Mouse (Mus musculus) gonadal fat pad, adult 2 months (tissue): ENCODE results near the gene Evi5. TPM values are rescaled to one million over a fixed set of nuclear protein-coding genes. Genes with fewer than 3 reads are reported as not detected.
"Not testable (repeated sequence)": the region's sequence is repeated elsewhere in the genome, so short reads cannot be mapped to it uniquely, and the experiment has no call there.

ENCODE experiments used
- DNase-seq: peaks from one replicate; pipeline ENCODE4 v3.0.0-alpha.2; 2012; ENCODE audit warnings: low read depth
- polyA plus RNA-seq: library from polyadenylated mRNA; depleted of rRNA; stranded (reverse); fragments of >200 nt; gene quantifications from 2 replicates; pipeline ENCODE4 v1.2.3, GENCODE M21; 2012; rRNA removed

Gene Evi5
- polyA plus RNA-seq = 15.1 and 19.4 TPM in 2 replicates

DNA sequence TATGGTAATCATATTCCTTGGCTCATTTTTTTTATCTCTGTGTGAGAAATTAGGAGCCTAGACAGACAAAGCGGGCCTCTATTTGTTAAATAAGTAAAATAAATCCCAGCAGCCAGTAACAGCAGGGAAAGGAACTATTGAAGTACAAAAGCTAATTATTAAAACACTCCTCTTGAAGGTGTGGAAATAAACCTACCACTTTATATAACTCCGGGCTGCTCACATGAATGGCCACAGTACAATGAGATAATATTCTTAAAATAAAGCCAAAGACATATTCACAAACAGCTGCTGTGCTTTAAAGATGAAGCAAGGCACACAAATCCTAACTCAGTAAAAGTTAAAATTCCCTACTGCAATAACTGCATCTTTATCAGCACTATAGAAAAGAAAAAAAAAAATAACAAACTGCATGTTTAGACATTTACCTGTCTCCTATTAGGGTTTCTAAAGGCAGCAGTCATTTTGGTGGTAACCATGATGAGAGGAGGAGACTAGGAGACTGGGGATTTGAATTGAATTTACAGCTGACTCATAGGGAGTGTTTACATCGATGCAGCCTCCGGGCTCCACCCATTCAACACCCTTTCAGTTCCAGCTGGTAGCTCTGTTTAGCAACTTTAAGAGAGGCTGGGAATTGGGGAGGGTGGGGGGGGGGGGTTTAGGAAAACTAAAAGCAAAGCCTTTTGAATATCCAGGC, at the start of gene Evi5:
Evi5 (minus strand) TSS at position 547 of the 700 bp plus-strand sequence.
- no peak for DNase-seq

DNA sequence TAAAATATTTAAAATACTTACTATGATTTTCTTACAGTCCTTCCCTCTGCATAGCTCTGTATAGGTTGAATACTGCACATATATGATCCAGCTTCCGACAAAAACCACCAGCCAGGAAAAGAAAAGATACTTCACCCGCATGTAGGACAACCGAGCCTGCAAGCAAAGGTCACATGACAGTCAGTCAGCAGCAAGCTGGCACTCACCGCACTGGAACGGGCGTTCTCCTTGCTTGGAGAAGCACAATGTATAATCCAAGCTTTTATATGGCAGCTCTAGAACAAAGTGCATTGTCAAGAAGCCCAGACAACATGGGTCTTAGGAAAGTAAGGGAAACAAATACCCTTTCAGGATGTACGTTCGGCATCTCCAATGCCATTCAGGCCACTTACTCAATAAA, 49.7 kb upstream of the Evi5 start:
- no peak for DNase-seq

DNA sequence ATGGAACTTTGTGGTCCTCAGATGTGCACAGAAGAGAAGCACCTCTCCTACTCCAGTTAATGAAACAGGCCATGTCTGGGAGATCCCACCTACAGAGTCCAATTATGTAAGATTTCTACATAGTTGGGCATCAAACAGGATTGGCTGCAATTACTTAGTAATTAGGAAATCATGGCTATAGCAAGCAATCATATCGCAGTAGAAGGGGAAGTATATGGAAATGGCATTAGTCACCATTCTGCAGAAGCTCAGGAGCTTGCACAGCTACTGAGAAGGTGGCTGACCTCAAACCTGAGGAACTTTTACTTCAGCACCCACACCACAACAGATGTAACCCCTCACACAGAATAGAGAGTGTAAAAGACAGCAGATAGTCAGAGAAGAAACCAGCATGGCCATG, 47.9 kb upstream of the Evi5 start:
- peak; percentile 57 for DNase-seq

DNA sequence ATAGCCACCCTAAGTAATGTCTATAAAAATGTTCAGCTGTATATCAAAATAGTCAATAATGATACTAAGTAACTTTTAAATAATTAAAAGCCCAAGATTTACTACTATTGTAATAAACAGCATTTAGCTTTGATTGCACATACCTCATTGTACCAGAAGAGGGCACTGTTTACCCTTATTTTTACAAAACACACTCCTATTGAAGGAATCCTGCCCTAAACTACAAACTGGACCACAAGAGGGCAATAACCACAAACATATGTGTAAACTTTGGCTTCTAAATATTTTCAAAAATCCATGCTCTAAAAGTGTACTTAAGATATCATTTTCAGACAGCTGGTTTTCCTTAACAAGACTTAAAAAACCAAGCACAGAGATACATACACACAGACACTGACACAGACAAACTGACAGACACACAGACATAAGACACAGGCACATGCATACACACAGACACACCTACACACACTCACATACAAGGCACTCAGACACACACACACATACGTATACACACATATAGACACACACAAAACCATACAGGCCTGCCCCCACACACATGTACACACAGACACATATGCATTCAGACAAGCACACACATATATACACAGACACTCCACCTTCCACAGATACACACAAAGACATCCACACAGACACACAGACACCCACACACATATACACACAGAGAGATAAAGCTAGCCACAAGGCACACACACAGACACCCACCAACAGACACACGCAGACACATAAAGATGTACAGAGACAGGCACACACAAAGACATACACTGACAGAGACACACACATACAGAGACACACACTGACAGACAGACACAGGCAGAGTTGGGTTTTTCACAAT, 46.7 kb upstream of the Evi5 start:
- DNase-seq = no peak

DNA sequence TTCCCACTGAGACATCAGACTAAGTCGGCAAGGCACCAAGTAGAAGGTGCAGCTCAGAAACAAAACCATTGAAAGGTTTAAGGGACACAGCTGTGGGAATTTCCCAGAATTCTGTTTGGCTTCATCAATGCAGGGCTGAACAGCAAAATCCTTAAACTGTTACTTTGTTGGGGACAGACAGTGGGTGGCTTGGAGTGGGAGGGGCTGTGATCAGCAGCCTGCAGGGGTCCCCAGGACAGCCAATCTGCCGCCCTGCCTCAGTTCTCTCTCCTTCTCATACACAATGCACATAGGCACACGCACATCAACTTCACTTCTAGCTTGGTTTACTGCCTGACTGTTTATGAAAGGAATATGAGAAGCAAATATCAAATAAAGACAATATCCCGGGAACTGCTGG, 40.4 kb upstream of the Evi5 start:
- DNase-seq = no peak

DNA sequence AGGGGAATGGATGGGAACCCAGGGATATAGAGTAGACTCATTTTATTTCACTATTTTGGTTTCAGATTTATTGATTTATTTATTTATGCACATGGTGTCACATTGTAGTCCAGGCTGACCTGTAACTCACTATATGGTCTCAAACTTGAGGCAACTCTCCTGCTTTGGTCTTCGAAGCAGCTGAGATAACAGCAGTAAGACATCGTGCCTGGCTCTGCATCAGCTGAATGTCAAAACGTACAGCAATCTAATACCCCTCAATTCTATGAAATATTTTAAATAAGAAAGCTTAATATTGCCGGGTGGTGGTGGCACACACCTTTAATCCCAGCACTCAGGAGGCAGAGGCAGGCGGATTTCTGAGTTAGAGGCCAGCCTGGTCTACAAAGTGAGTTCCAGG, 36.1 kb upstream of the Evi5 start:
- DNase-seq = no peak

DNA sequence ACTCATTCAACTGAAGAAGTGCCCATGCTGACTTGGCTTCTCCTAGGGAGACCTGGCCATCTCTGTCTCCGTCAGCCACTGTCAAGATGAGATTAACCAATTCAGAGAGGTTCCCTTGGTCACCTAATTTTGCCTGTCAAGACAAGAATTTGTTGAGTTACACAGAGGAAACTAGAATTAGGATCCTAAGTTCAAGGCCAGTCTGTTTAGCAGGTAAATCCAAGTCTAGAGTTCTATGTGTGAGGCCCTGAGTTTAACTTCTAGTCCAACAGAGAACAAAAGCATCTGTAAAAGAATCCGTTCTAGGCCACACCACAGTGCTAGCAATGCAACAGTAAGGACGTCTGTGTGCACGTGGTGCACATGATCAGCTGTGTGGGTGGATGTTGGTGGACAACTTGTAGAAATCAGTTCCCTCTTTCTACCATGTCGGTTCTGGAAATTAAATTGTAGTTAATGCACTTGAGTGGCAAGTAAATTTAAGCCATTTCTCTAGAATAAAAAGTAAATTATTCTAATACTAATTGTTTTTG, 35.2 kb upstream of the Evi5 start:
- no peak for DNase-seq

DNA sequence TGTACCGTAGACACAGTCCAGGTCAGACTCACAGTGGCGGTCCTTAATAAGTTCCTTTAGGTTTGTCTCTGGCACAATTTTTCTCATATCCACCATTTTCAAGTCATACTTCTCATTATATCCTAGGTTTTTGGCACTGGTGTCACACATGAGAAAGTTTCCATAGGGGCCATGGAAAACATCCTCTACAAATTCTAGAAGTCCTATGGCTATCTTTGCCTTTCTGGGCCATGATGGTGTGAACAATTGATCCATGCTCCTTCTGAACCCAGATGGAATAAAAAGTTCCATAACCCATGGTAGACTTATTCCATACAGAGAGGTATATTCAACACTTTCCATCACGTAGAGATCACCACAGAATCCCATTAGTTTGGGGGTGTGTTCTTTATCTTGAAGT, 34.8 kb upstream of the Evi5 start:
- DNase-seq = no peak

DNA sequence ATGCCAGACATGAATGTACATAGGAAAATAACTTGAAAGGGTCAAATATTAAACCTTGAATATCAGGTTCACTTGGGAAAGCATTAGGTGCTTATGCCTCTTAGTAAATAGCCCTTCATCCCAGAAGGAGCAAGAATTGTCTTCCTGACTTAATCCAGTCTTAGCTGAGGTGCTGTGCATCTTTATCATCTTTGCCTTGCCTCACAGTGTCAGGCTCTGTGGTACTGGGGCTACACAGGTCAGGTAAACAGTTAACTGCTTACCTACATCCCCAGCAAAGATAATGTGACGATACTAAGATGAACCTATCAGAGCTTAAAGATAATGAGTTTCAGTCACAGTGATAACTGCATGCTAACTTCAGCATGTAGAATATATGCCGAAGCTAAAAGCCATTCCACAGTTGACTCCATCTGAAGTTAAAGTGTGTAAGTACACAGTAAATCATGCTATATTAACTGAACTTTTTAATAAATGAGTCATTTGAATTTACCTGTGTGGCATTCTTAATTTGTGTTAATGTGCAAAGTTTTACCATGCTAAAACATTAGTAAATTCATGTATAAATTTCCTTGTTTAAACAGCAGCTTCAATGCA, 33.7 kb upstream of the Evi5 start:
- DNase-seq = no peak

DNA sequence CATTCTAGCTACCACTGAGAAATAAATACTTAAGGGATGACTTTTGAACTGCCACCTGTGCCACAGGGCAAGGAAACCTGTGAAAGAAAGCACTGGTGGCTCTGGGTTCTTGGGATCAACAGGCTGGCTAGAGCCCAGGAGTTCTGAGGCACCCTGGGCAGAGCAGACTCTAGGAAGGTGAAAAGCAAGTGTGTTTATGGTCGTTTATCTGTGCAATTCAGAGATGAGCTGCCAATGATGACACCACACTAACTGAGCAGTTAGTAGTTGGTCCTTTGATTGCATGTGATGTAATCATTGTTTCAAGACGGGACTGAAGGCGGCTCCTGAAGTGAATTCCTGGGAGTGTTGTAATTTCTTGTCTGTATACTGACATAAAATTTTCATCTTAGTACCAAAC, 29.4 kb upstream of the Evi5 start:
- no peak for DNase-seq

DNA sequence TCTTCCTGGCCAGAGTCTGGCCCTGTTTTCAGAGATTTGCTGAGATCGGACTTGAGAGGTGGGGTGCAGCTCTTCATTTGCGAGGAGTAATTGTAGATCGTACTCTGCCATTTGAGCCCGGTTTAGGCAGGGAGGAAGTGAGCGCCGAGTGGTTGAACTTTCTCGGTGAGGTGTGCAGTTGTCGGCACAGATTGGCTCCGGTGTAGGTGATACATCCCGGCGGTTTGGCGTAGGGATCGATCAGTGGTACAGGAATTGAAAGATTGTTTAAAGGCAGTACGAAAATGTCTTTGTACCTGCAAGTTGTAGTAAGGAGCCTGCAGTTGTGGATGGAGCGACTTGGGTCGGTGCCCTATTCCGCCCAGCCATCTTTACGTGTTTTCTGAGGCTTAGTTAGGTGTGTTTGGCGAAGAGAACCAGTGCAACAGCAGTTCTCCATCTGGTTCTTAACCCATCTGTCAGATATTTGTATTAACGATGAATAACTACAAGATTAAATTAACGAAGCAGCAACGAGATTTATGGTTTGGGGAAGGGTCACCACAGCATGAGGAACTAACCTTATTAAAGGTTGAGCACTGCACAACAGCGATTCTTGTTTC, 26.2 kb upstream of the Evi5 start:
- no peak for DNase-seq

DNA sequence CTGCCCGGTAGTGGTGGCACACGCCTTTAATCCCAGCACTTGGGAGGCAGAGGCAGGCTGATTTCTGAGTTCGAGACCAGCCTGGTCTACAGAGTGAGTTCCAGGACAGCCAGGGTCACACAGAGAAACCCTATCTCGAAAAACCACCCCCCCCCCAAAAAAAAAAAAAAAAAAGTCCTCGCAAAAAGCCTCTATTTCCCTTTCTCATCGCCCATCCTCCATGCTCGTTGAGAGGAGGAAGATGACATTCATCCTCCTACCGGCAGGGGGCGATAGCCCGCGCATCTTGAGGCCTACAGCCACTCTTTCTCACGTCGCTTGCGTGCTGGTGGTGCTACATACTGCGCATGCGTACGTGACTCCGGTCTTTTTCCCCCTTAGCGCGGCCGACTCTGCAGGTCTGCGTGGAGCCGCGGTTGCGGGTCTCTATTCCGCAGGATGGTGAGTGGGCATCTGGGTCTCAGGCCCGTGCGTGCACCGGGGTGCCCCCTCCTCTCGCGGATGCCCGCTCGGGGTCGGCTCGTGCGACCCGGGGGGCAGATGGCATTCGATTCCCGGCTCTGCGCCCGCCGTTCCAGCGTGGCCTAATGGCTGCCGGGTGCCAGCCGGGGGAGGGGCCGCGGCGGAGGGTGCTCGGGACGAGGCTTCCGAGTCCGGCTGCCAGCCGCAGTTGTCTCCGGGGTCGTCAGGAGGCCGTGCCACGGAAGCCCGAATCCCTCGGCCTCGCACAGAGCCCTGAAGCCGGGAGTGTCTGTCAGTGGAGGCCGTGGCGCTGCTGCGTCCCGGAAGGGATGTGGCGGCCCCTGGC, 25.5 kb upstream of the Evi5 start, which contains the start of gene Rpl5:
Rpl5 (plus strand) TSS at position 297 of the 808 bp plus-strand sequence.
- DNase-seq = no peak

DNA sequence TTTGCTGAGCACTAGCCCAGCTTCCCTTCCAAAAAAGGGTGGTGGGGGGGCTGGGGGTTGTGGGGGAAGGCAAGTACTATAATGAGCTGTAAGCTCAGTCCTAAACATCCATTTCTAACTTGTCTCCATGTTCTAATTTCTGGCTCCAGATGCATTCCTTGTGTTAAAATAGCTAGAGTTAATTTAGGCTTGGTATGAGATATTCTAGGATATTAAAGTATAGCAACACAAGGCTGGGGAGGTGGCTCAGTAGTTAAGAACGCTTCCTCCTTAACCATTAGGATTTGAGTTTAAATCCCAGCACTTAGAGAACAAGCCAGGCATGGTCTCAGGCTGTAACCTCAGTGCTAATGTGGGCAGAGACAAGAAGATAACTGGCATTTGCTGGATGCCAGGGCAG, 21.4 kb upstream of the Evi5 start:
- DNase-seq = no peak

DNA sequence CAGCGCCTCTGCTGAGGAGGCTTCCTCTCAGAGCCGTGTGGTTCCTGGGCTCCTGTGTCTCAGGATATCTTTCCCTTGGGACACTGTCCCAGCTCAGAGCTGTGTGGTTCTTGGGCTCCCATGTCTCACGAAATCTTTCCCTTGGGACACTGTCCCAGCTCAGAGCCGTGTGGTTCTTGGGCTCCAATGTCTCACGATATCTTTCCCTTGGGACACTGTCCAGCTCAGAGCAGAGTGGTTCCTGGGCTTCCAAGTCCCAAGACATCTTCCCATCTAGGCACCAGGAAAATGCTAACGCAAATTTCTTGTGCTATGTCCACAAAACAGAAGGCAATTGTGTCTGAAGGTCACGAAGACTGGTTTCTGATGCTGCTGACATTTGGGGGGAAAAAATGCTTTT, 19.8 kb upstream of the Evi5 start:
- no peak for DNase-seq

DNA sequence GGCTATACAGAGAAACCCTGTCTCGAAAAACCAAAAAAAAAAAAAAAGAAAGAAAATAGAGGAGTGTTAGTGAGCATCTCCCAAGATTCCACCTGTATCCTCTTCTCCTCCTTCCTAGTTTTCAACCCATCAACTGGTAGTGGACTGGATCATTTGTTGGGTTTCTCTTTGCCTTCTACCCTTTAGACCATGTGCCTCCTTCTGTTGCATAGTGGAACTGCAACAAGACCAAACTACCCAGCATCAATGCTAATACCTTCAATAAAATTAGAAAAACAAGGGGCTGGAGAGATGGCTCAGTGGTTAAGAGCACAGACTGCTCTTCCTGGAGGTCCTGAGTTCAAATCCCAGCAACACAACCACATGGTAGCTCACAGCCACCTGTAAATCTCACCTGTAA, 16.6 kb upstream of the Evi5 start:
- not testable (repeated sequence) for DNase-seq

DNA sequence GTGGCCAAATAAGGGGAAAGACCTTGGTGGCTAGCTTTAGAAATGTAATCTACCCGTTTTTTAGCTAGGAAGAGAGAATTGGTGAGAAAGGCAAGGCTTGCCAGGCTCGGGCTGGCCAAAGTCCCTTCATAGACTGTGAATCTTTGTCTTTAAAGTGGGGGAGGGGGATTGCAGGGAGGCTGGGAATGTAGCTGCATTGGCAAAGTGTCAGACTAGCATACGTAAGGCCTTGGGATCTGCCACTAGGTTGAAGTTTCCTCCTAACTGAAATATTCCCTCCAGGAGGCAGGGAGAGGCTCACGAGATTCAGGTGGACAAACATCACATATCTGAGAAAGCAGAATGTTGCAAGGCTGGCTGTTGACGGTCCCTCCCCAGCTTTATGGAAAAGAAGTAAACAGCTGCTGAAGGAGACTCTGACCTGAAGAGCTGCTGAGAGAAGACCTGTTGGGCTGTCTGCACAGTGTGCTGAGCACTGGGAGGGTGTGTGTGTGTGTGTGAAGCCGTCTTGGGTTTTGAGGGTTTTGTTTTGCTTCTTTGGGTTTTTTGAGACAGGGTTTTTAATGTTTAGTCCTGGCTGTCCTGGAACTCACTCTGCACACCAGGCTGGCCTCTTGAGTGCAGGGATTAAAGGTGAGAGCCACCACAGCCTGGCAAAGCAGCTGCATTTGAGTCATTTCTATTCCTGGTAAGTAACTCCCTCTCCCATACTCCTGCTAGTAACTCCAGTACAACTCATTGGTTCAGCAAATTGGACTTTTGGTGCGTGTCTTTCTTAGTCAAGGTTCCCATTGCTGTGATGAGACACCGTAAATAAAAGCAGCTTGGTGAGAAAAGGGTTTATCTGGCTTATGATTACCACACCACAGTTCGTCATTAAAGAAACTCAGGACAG, 15.3 kb upstream of the Evi5 start:
- DNase-seq = no peak

DNA sequence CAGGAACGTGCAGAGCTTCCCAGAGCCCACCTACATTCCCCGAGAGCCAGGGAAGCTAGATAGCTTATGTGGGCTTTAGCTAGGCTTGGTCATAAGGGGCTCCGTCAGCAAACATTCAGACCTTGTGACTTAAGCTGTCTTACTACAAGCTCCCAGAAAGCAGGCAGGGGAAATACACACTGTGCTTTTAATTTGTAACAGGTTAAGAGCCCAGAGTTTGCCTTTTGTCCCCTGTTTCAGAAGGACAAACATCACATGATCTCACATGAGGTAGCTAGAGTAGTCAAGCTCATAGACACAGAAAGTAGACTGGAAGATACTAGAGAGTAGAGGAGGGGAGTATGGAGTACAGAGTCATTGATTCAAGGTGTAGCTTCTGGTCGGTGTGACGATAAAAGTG, 5.8 kb upstream of the Evi5 start:
- no peak for DNase-seq

DNA sequence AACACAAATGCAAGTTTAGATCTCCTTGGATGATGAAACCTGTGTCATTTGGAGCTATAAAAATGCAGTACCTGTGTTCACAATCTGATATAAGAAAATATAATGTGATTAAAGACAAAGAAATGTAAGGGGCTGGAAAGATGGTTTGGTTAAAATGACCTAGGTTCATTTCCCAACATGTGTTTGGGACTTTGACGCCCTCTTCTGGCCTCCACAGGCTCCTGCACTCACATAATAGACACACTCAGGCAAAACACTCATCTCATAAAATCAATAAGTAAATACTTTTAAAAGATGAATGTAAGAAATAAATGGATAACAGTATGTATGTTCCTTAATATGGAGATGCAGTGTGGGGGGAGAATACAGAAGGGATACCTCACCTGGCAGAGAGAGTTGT, 2.1 kb upstream of the Evi5 start:
- no peak for DNase-seq

DNA sequence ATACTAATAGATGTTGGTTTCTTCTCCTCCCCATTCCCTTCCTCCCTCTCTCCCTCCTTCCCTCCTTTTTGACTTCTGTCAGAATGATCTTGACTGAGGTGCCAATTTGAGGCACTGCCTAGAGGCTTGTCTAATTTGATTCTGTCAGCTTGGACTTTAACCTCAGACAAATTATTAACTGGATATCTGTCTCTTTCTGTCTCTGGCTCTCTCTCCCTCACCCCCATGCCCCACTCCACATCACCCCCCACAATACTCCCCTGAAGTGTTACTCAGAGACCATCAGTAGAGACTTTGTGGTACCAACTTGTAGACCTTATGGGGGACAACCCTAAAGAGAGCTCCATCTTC, 329 bp upstream of the Evi5 start:
- no peak for DNase-seq

DNA sequence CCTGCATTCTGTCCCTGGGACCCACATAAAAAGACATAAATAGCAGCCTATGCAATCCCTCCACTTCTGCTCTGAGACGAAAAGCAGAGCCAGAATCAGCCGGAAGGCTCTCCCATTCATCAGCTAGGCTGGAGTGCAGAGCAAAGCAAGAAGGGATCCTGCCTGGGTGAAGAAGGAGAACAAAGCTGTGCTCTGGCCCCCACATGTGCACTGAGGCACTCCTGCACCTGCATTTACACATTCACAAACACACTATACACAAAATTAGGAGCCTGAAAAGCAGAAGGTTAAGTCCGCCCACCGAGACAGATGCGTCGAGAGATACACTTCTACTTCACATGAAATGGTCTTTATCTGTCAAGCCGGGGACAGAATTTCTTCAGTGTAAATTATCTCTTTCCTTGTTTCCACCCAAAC, 1.0 kb downstream of the Evi5 start:
- no peak for DNase-seq
